ENCODE assay signal across 21 mouse cellular contexts in genomic region chr9:61805971-61806370, GRCm38 (mm10).
DNase-seq lines count a peak whose midpoint lies in the region; ATAC-seq and TF ChIP-seq lines count a peak whose summit lies in the region.
"Had no signal": no experiment of that assay in that cellular context is flagged by ENCODE, and none has a peak within 500 bp of the region (broad histone marks: within the 10 kb centered on the region; RNA-seq: fewer than 3 reads in every experiment).

No protein-coding gene starts in this region.

- H3K4me3 ChIP-seq in liver, adult 2 months (ENCODE audit: insufficient read depth, low read depth, low read length), result no peak overlapping the region
- no peak overlapping the region for H3K4me3 ChIP-seq in liver, embryonic 11.5 days (ENCODE audit: low read depth, low read length)
- H3K4me3 ChIP-seq: embryonic facial prominence, embryonic 12.5 days; forebrain, embryonic 12.5 days; heart, embryonic 10.5 days; hindbrain, embryonic 12.5 days had no signal

- H3K27me3 ChIP-seq in liver, adult 2 months (ENCODE audit: control insufficient read depth, insufficient read depth, low read length), result no peaks in the 10 kb centered on the region
- 0 out of 2 replicates have a peak, but pooled peaks cover 3% of the 10 kb centered on the region for H3K27me3 ChIP-seq in liver, embryonic 11.5 days (replicated peaks; ENCODE audit: control insufficient read depth, insufficient read depth, low read length)
- H3K27me3 ChIP-seq: embryonic facial prominence, embryonic 12.5 days; forebrain, embryonic 12.5 days had no signal

- no peaks in the 10 kb centered on the region for H3K9me3 ChIP-seq in liver, embryonic 11.5 days (ENCODE audit: control insufficient read depth, low read length)
- H3K9me3 ChIP-seq: embryonic facial prominence, embryonic 12.5 days; forebrain, embryonic 12.5 days; heart, embryonic 10.5 days; hindbrain, embryonic 12.5 days had no signal

- 73% methylated on average over 2 of the region's 2 CpGs for WGBS in liver, adult 2 months
- WGBS in liver, embryonic 11.5 days, result 83% methylated on average over 2 of the region's 2 CpGs

- no peaks in the 10 kb centered on the region for H3K79me2 ChIP-seq in liver, adult 2 months (ENCODE audit: control insufficient read depth, insufficient read depth, low read length)

- no peak for ATAC-seq in liver, embryonic 11.5 days (replicated peaks; ENCODE audit: low FRiP score)
- ATAC-seq: forebrain, embryonic 16.5 days; hindbrain, embryonic 16.5 days; inflammation-experienced regulatory T-cells, adult 6 months; intestine, postnatal 0 days had no signal

- H3K9ac ChIP-seq in liver, adult 2 months (ENCODE audit: low read depth, low read length), result no peak overlapping the region
- H3K9ac ChIP-seq in liver, embryonic 11.5 days (ENCODE audit: low read depth, low read length), result no peak overlapping the region
- H3K9ac ChIP-seq: embryonic facial prominence, embryonic 12.5 days; forebrain, embryonic 12.5 days; hindbrain, embryonic 12.5 days had no signal

- no peaks in the 10 kb centered on the region for H3K36me3 ChIP-seq in liver, adult 2 months (ENCODE audit: control insufficient read depth, insufficient read depth, low read length)
- H3K36me3 ChIP-seq in liver, embryonic 11.5 days (ENCODE audit: control insufficient read depth, insufficient read depth, low read length), result no peaks in the 10 kb centered on the region
- H3K36me3 ChIP-seq: embryonic facial prominence, embryonic 12.5 days; forebrain, embryonic 12.5 days; heart, embryonic 10.5 days; hindbrain, embryonic 12.5 days had no signal

- TF ChIP-seq POLR2A in liver, adult 2 months (IDR thresholded peaks at IDR 0.05; ENCODE audit: extremely low read depth, insufficient read depth, low read length), result no peak

- no peak for TF ChIP-seq CTCF in liver, adult 2 months (IDR thresholded peaks at IDR 0.05; ENCODE audit: low read depth, low read length)

- H3K27ac ChIP-seq in liver, adult 2 months (replicated peaks; ENCODE audit: insufficient read depth, low read depth, low read length), result no peak overlapping the region
- H3K27ac ChIP-seq in liver, embryonic 11.5 days (ENCODE audit: low read depth, low read length), result no peak overlapping the region
- H3K27ac ChIP-seq: embryonic facial prominence, embryonic 12.5 days; forebrain, embryonic 12.5 days; heart, embryonic 10.5 days; hindbrain, embryonic 12.5 days had no signal

- H3K4me1 ChIP-seq in liver, adult 2 months (ENCODE audit: control insufficient read depth, insufficient read depth, low read length), result peaks cover 17% of the 10 kb centered on the region
- H3K4me1 ChIP-seq in liver, embryonic 11.5 days (replicated peaks; ENCODE audit: control insufficient read depth, insufficient read depth, low read length), result no peaks in the 10 kb centered on the region

- no peak overlapping the region for H3K4me2 ChIP-seq in liver, embryonic 11.5 days
- H3K4me2 ChIP-seq: embryonic facial prominence, embryonic 12.5 days; forebrain, embryonic 12.5 days; hindbrain, embryonic 12.5 days had no signal

- DNase-seq in adrenal gland, postnatal 10 days, result peak; percentile 65
- DNase-seq in adrenal gland, adult 8-10 months, result no peak
- peak; percentile 37 to 53 for DNase-seq in cerebellum, postnatal 25 days
- no peak for DNase-seq in cerebellum, adult 8-10 months
- peak; percentile 54 for DNase-seq in liver, adult 2 months (ENCODE audit: extremely low read depth, low read depth, low spot score)
- DNase-seq in liver, embryonic 11.5 days (ENCODE audit: low spot score), result no peak
- peak; percentile 11 for DNase-seq in adrenal gland, postnatal 25 days
- DNase-seq in spleen, postnatal 14 days (ENCODE audit: low spot score in 2 of 2), result no peak
- DNase-seq: embryo, embryonic 11 days; gastrocnemius, postnatal 10 days; heart, adult 18-20 months; heart, postnatal 10 days; heart, postnatal 4 days had no signal

Comparison
In these comparisons a context has a peak if more than half of its experiments do, and no peak if none do; other contexts are left out.
1. DNase-seq: peak in adrenal gland, postnatal 10 days (single experiment), cerebellum, postnatal 25 days (2 of 2), liver, adult 2 months (single experiment) and adrenal gland, postnatal 25 days (single experiment); none in adrenal gland, adult 8-10 months (single experiment), cerebellum, adult 8-10 months (single experiment), liver, embryonic 11.5 days (single experiment) and spleen, postnatal 14 days (0 of 2).